ENCODE assay signal across 9 mouse cellular contexts in genomic region chr5:116592049-116592800, GRCm38 (mm10). TPM values are rescaled to one million over a fixed set of nuclear protein-coding genes. Genes with fewer than 3 reads are reported as not detected.
DNase-seq lines count a peak whose midpoint lies in the region; ATAC-seq and TF ChIP-seq lines count a peak whose summit lies in the region.
"Had no signal": no experiment of that assay in that cellular context is flagged by ENCODE, and none has a peak within 500 bp of the region (broad histone marks: within the 10 kb centered on the region; RNA-seq: fewer than 3 reads in every experiment).

No protein-coding gene starts in this region.

- H3K9me3 ChIP-seq in embryonic facial prominence, embryonic 12.5 days: no peaks in the 10 kb centered on the region

- ATAC-seq in embryonic facial prominence, embryonic 12.5 days (ENCODE audit: insufficient number of reproducible peaks, insufficient read depth, low FRiP score, low TSS enrichment): no peak
- no peak for ATAC-seq in erythroblast, adult 5-6 weeks (replicated peaks; ENCODE audit: low FRiP score, poor library complexity, severe bottlenecking)
- ATAC-seq in monocyte, adult 5-6 weeks (replicated peaks; ENCODE audit: insufficient number of reproducible peaks, low FRiP score, low TSS enrichment, poor library complexity, severe bottlenecking): no peak

- TF ChIP-seq CTCF in layer of hippocampus, adult 2 months (conservative IDR thresholded peaks at IDR 0.05): no peak
- no peak for TF ChIP-seq CTCF in kidney, adult 2 months (conservative IDR thresholded peaks at IDR 0.05; ENCODE audit: insufficient read depth, insufficient read length, low read depth, low read length)

- H3K4me1 ChIP-seq in embryonic facial prominence, embryonic 12.5 days: peaks cover 12% of the 10 kb centered on the region; the same call in 1 of the 2 replicates
- no peaks in the 10 kb centered on the region for H3K4me1 ChIP-seq in kidney, adult 2 months (ENCODE audit: control insufficient read depth, insufficient read depth, low read length)

- peak overlapping the region; percentile 75 for H3K4me3 ChIP-seq in layer of hippocampus, adult 2 months
- peak overlapping the region; percentile 32 for H3K4me3 ChIP-seq in embryonic facial prominence, embryonic 12.5 days
- no peak overlapping the region for H3K4me3 ChIP-seq in kidney, adult 2 months (ENCODE audit: insufficient read depth, low read depth, low read length)

- under 1% methylated on average over 32 of the region's 32 CpGs for WGBS in embryonic facial prominence, embryonic 12.5 days
- whole genome bisulfite sequencing in kidney, adult 2 months: 2% methylated on average over 32 of the region's 32 CpGs

- intact Hi-C loops in left cerebral cortex, postnatal 4 days (cut with DNase I): loop anchor here (5.0 to 10.0 kb wide), 2 partner anchors 360 to 467 kb away; no protein-coding TSS in a partner anchor

- H3K36me3 ChIP-seq in embryonic facial prominence, embryonic 12.5 days: no peaks in the 10 kb centered on the region
- no peaks in the 10 kb centered on the region for H3K36me3 ChIP-seq in kidney, adult 2 months (ENCODE audit: control insufficient read depth, insufficient read depth, low read length)

- peak overlapping the region; percentile 48 for H3K4me2 ChIP-seq in embryonic facial prominence, embryonic 12.5 days (replicated peaks)

- DNase-seq in layer of hippocampus, adult 2 months (ENCODE audit: low spot score in 2 of 2): no peak
- no peak for DNase-seq in layer of hippocampus, adult 9-10 months (ENCODE audit: low spot score)
- peak; percentile 89 for DNase-seq in left cerebral cortex, postnatal 4 days
- peak; percentile 68 to 70 for DNase-seq in right cerebral cortex, postnatal 10 days (ENCODE audit: low spot score in 2 of 2)
- no peak for DNase-seq in kidney, adult 2 months

- H3K27me3 ChIP-seq in embryonic facial prominence, embryonic 12.5 days: peaks cover 46% of the 10 kb centered on the region
- peaks cover 3% of the 10 kb centered on the region; the same call in 1 of the 2 replicates for H3K27me3 ChIP-seq in kidney, adult 2 months (replicated peaks; ENCODE audit: control insufficient read depth, insufficient read depth, low read length)

- no peak overlapping the region for H3K9ac ChIP-seq in embryonic facial prominence, embryonic 12.5 days

- peak overlapping the region; percentile 96 for H3K27ac ChIP-seq in layer of hippocampus, adult 2 months
- no peak overlapping the region for H3K27ac ChIP-seq in embryonic facial prominence, embryonic 12.5 days
- no peak overlapping the region for H3K27ac ChIP-seq in kidney, adult 2 months (ENCODE audit: insufficient read depth, low read depth, low read length)
- H3K27ac ChIP-seq: kidney, postnatal 0 days had no signal

- TF ChIP-seq POLR2A in kidney, adult 2 months (IDR thresholded peaks at IDR 0.05; ENCODE audit: low read depth, low read length): no peak

RNA-seq across cellular contexts. Expression of gene Srrm4, which starts 0.6 kb away (rescaled TPM):
- 10 to 100 TPM; 29.4 to 29.9 TPM for total RNA-seq in layer of hippocampus, adult 2 months (2021)
- polyA plus RNA-seq in embryonic facial prominence, embryonic 12.5 days (2016; fragmentation: Nextera tagmentation; extraction: Ambion mirVana): 2.4 and 3.2 TPM in 2 replicates
- 10 to 100 TPM; 45.3 to 53.8 TPM for total RNA-seq in left cerebral cortex, postnatal 4 days (2021)
- total RNA-seq in erythroblast, adult 5-6 weeks (2015; ENCODE audit: low replicate concordance): not detected in 2 replicates
- total RNA-seq in erythroblast, adult 5-6 weeks (2017; ENCODE audit: low replicate concordance): not detected in 2 replicates
- total RNA-seq in monocyte, adult 5-6 weeks (2017): not detected in 3 replicates
- 0.25 and 0.39 TPM in 2 replicates for polyA plus RNA-seq in kidney, adult 2 months (2012; rRNA removed)

Comparison
In these comparisons a context has a peak if more than half of its experiments do, and no peak if none do; other contexts are left out.
1. DNase-seq: peak in left cerebral cortex, postnatal 4 days (single experiment) and right cerebral cortex, postnatal 10 days (2 of 2); none in layer of hippocampus, adult 2 months (0 of 2), layer of hippocampus, adult 9-10 months (single experiment) and kidney, adult 2 months (single experiment).
2. RNA of gene Srrm4, which starts 0.6 kb away (total RNA-seq): 45.3 to 53.8 TPM in left cerebral cortex, postnatal 4 days and 29.4 to 29.9 TPM in layer of hippocampus, adult 2 months; not detected in erythroblast, adult 5-6 weeks and not detected in monocyte, adult 5-6 weeks; every median in the first group is over 10 times any median in the second.